Mouse (Mus musculus): ENCODE results near the gene Sp140. TPM values are rescaled to one million over a fixed set of nuclear protein-coding genes. Genes with fewer than 3 reads are reported as not detected.
A peak's percentile ranks its signal among the peaks of the same experiment; 100 is the strongest.
"Not testable (repeated sequence)": the region's sequence is repeated elsewhere in the genome, so short reads cannot be mapped to it uniquely, and the experiment has no call there.

Gene Sp140
- polyA plus RNA-seq (2015; fragmentation: Nextera tagmentation; extraction: Ambion mirVana) = 0.40 and 0.76 TPM in 2 replicates

DNA sequence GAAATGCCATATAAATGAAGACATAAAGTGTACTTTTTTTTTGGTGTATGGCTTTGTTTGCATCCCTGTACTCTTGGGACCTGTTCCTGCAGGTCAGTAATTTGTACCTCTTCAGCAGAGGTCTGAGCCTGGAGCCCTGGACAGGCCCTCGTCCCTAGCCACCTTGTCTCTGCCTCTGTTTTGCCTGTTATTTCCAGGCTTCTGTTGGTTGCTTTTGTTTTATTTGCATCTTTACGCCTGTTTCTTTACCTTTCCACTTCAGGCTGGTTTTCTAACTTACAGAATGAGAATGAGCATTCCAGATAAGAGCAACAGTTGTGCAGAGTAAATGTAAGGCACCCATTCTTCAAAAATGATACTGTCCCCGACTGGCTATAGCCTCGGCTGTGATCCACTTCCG is at the start of gene Sp140:
Gene Sp140, plus strand, starts transcription at position 301 of the 400 bp plus-strand sequence.
- no CpG with 5 or more reads among the region's 5 CpGs for WGBS
- not testable (repeated sequence) for H3K4me1 ChIP-seq (ENCODE audit: control insufficient read depth, insufficient read depth, low read length); H3K27me3 ChIP-seq (ENCODE audit: control insufficient read depth, insufficient read depth, low read depth, low read length); H3K9ac ChIP-seq (ENCODE audit: low read depth, low read length); H3K4me3 ChIP-seq (ENCODE audit: low read depth, low read length); ATAC-seq; H3K36me3 ChIP-seq (ENCODE audit: control insufficient read depth, insufficient read depth, low read length); H3K9me3 ChIP-seq (replicated peaks; ENCODE audit: control insufficient read depth, low read length, poor library complexity, severe bottlenecking); H3K4me2 ChIP-seq (ENCODE audit: low read length); H3K27ac ChIP-seq (ENCODE audit: low read length)

DNA sequence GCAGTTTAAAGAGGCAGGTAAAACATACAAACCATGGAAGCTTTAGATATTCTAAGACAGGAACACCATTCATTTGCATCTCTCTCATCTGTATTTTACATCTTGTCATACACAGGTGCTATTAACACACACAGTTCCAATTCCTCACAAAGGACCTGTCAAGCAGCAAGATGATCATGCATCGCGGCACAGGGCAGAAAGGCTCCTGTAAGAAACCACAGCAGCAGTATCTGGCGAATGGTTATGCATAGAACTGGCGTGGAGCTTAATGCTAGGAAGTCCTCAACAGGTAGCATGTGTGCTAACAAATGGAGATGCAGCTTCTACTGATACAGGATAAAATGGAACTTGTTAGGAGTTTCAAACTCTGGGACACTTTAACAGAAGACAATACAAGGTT is 44.9 kb upstream of the Sp140 start:
- H3K27ac ChIP-seq (ENCODE audit: low read length); H3K4me3 ChIP-seq (ENCODE audit: low read depth, low read length); ATAC-seq; H3K9ac ChIP-seq (ENCODE audit: low read depth, low read length); H3K36me3 ChIP-seq (ENCODE audit: control insufficient read depth, insufficient read depth, low read length); H3K4me1 ChIP-seq (ENCODE audit: control insufficient read depth, insufficient read depth, low read length); H3K9me3 ChIP-seq (replicated peaks; ENCODE audit: control insufficient read depth, low read length, poor library complexity, severe bottlenecking); H3K4me2 ChIP-seq (ENCODE audit: low read length); H3K27me3 ChIP-seq (ENCODE audit: control insufficient read depth, insufficient read depth, low read depth, low read length): not testable (repeated sequence)
- 80% methylated on average over 4 of the region's 4 CpGs for WGBS

DNA sequence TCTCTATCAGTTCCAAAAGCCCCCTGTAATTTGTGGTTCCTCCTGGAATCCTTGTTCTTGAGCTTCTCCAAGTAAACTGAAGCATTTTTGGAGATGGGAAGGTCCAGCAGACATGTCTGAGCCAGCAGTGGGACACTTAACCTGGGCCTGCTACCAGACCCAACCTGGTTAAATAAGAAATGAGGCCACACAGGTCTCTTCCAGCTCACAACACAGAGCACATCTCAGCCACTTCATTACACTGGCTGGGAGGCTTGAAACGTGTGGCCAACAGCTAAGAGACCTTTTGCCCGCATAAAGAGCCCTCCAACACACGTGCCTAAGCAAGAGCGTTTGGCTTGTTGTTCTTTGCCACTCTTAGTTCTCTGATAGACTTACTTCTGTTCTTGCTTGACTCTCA is 26.6 kb upstream of the Sp140 start:
- H3K4me3 ChIP-seq (ENCODE audit: low read depth, low read length); H3K27me3 ChIP-seq (ENCODE audit: control insufficient read depth, insufficient read depth, low read depth, low read length); H3K4me1 ChIP-seq (ENCODE audit: control insufficient read depth, insufficient read depth, low read length); H3K36me3 ChIP-seq (ENCODE audit: control insufficient read depth, insufficient read depth, low read length); ATAC-seq; H3K9ac ChIP-seq (ENCODE audit: low read depth, low read length); H3K4me2 ChIP-seq (ENCODE audit: low read length); H3K9me3 ChIP-seq (replicated peaks; ENCODE audit: control insufficient read depth, low read length, poor library complexity, severe bottlenecking); H3K27ac ChIP-seq (ENCODE audit: low read length): not testable (repeated sequence)
- WGBS = 77% methylated on average over 4 of the region's 4 CpGs

DNA sequence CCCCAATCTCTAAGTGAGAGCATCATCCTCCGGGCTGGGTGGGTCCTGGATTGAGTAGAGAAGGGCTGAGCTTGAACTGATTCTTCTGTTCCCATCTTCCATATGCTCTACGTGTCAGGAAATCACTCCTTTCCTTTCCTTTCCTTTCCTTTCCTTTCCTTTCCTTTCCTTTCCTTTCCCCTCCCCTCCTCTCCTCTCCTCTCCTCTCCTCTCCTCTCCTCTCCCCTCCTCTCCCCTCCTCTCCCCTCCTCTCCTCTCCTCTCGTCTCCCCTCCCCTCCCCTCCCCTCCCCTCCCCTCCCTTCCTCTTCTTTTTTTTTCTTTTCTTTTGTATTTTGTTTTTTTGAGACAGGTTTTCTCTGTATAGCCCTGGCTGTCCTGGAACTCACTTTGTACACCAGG is 24.8 kb upstream of the Sp140 start, which contains the start of gene G530012D18Rik:
Gene G530012D18Rik, plus strand, starts transcription at position 301 of the 400 bp plus-strand sequence.
- H3K36me3 ChIP-seq (ENCODE audit: control insufficient read depth, insufficient read depth, low read length); H3K4me3 ChIP-seq (ENCODE audit: low read depth, low read length); H3K4me2 ChIP-seq (ENCODE audit: low read length); H3K9ac ChIP-seq (ENCODE audit: low read depth, low read length); H3K4me1 ChIP-seq (ENCODE audit: control insufficient read depth, insufficient read depth, low read length); H3K27ac ChIP-seq (ENCODE audit: low read length); ATAC-seq; H3K27me3 ChIP-seq (ENCODE audit: control insufficient read depth, insufficient read depth, low read depth, low read length); H3K9me3 ChIP-seq (replicated peaks; ENCODE audit: control insufficient read depth, low read length, poor library complexity, severe bottlenecking): not testable (repeated sequence)
- WGBS = 76% methylated on average over 1 of the region's 3 CpGs

DNA sequence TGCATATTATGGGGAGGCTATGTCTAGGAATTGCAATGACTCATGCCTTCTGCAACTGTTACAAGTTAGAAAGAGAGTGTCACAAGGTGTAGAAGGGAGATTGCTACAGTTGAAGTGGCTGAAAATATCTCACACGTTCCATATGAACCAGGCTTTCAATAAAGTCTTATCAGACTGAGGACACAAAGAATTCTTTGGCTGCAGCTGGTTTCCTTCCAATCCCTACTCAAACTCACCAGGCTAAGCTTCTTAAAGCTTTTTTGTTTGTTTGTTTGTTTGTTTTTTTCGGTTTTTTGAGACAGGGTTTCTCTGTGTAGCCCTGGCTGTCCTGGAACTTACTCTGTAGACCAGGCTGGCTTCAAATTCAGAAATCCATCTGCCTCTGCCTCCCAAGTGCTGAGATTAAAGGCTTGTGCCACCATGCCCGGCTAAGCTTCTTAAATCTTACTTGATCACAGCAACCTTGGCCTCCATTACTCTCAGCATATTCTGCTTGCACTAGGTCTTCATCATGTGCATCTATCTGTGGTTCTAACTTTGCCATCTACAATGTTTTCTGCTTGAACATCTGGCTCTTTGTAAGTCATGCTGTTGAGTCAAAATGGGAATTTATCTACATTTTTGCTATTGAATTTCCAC is 21.7 kb upstream of the Sp140 start:
- ATAC-seq; H3K9me3 ChIP-seq (replicated peaks; ENCODE audit: control insufficient read depth, low read length, poor library complexity, severe bottlenecking); H3K9ac ChIP-seq (ENCODE audit: low read depth, low read length); H3K36me3 ChIP-seq (ENCODE audit: control insufficient read depth, insufficient read depth, low read length); H3K4me2 ChIP-seq (ENCODE audit: low read length); H3K27ac ChIP-seq (ENCODE audit: low read length); H3K4me1 ChIP-seq (ENCODE audit: control insufficient read depth, insufficient read depth, low read length); H3K27me3 ChIP-seq (ENCODE audit: control insufficient read depth, insufficient read depth, low read depth, low read length); H3K4me3 ChIP-seq (ENCODE audit: low read depth, low read length): not testable (repeated sequence)
- 65% methylated on average over 3 of the region's 3 CpGs for WGBS

DNA sequence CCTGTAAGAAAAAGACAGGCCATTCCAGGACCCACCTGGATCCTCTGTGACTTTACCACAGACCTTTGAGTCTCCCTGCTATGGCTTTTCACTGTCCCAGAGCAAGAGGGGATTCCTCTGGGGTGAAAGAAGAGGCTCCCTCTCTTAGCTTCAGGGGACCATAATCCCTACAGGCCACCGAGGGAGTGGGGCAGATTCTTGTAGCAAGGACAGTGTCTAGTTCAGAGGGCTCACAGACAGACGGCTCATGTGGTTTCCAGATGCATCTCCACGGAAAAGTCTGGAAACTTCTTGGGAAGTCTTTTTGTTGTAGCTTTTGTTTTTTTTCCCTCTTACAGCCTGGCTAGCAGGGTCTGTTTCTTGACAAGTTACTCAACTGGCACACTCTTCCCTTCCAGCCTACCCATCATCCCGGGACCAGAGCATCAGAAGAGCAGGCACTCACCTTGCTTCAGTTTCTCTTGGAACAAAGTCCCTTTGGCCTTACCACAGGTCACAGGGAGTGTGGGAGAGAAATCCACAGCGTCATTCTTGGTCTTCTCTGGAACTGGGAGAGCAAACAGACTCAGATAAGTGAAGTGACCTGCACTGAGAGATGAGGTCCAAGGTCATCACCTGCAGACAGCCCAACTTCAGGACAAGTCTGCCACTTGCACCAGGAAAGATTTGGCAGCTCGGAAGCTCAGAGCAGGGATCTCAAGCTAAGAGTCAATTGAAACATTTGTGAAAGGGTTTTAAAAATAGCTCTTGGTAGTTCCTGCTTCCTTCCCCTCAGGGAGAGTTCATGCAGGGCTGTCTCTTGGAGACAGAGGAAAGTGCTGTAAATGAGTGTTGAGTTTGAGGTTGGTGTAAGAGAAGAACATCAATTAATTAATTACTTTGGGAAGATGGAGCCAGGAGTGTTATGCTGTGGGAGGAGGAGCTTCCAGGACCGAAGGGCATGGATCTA is 20.7 kb upstream of the Sp140 start:
- H3K27ac ChIP-seq (ENCODE audit: low read length); H3K4me3 ChIP-seq (ENCODE audit: low read depth, low read length); H3K4me2 ChIP-seq (ENCODE audit: low read length); H3K36me3 ChIP-seq (ENCODE audit: control insufficient read depth, insufficient read depth, low read length); H3K9me3 ChIP-seq (replicated peaks; ENCODE audit: control insufficient read depth, low read length, poor library complexity, severe bottlenecking); H3K9ac ChIP-seq (ENCODE audit: low read depth, low read length); H3K27me3 ChIP-seq (ENCODE audit: control insufficient read depth, insufficient read depth, low read depth, low read length); H3K4me1 ChIP-seq (ENCODE audit: control insufficient read depth, insufficient read depth, low read length): not testable (repeated sequence)
- 0 out of 2 replicates have a peak, but pooled peaks have one; percentile 14 for ATAC-seq
- WGBS = 78% methylated on average over 5 of the region's 7 CpGs

DNA sequence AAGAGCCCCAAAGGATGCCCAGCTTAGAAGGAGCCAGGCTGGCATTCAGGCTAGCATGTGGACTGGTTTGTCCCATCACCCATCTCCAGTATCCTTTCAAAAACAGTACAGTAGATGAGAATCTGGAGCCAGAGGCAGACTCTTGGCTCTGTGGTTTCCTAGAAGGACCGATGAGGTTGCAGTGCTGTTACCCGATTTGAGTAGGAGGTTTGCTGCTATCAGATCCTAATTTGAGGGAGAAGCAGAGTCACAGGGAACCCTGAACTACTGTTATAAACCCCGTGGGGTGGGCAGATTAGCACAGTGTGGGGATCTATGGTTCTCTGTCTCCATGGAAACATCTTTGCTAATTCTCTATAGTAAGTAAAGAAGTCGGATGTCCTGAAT is 20.0 kb upstream of the Sp140 start:
- not testable (repeated sequence) for H3K9me3 ChIP-seq (replicated peaks; ENCODE audit: control insufficient read depth, low read length, poor library complexity, severe bottlenecking); H3K4me3 ChIP-seq (ENCODE audit: low read depth, low read length); H3K4me2 ChIP-seq (ENCODE audit: low read length); H3K27ac ChIP-seq (ENCODE audit: low read length); H3K36me3 ChIP-seq (ENCODE audit: control insufficient read depth, insufficient read depth, low read length); H3K27me3 ChIP-seq (ENCODE audit: control insufficient read depth, insufficient read depth, low read depth, low read length); H3K9ac ChIP-seq (ENCODE audit: low read depth, low read length); H3K4me1 ChIP-seq (ENCODE audit: control insufficient read depth, insufficient read depth, low read length)
- ATAC-seq = peak; percentile 42; the same call in 1 of the 2 replicates
- WGBS = 89% methylated on average over 2 of the region's 4 CpGs

DNA sequence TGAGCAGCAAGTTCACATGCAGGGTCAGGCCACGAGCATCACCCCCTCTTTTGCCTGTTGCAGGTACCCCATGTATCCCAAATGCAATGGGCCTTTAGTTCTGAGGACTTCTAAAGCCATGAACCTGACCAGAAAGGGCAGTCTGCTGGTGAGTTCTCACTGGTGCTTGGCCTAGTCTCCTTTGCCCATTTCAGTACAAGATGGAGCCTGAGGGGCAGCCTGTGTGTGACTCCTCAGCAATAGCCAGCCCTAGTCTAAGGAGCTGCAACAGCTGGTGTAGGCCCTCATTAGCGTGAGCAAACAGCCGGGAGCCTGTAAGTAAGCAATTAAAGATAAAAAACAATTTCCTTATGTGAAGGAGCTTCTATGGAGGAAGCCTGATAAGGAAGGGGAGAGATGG is 19.6 kb upstream of the Sp140 start:
- H3K27me3 ChIP-seq (ENCODE audit: control insufficient read depth, insufficient read depth, low read depth, low read length); H3K27ac ChIP-seq (ENCODE audit: low read length); H3K4me2 ChIP-seq (ENCODE audit: low read length); H3K9ac ChIP-seq (ENCODE audit: low read depth, low read length); H3K4me1 ChIP-seq (ENCODE audit: control insufficient read depth, insufficient read depth, low read length); H3K9me3 ChIP-seq (replicated peaks; ENCODE audit: control insufficient read depth, low read length, poor library complexity, severe bottlenecking); H3K4me3 ChIP-seq (ENCODE audit: low read depth, low read length); H3K36me3 ChIP-seq (ENCODE audit: control insufficient read depth, insufficient read depth, low read length): not testable (repeated sequence)
- 0 out of 2 replicates have a peak, but pooled peaks have one; percentile 51 for ATAC-seq
- 61% methylated on average over 3 of the region's 3 CpGs for WGBS

DNA sequence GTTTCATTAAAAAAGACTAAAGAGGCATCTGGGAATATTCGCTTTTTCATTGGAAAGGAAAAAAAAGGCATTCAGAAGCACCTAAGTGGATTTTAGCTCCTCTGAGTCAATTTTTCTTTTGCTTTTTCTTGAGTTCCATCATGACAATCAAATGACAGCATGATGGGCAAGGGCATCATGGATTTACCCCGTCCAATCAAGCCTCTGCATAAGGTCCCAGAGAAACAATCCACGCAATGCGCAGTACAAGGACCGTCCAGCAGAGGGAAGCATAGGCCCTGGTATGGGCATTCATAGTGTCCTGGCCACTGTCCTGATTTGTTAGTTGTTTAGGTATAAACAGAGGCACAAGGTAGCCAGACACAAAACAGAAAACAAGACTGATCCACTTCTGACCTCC is 18.7 kb upstream of the Sp140 start:
- H3K4me2 ChIP-seq (ENCODE audit: low read length); H3K36me3 ChIP-seq (ENCODE audit: control insufficient read depth, insufficient read depth, low read length); H3K27ac ChIP-seq (ENCODE audit: low read length); H3K4me3 ChIP-seq (ENCODE audit: low read depth, low read length); H3K27me3 ChIP-seq (ENCODE audit: control insufficient read depth, insufficient read depth, low read depth, low read length); H3K9me3 ChIP-seq (replicated peaks; ENCODE audit: control insufficient read depth, low read length, poor library complexity, severe bottlenecking); H3K9ac ChIP-seq (ENCODE audit: low read depth, low read length); H3K4me1 ChIP-seq (ENCODE audit: control insufficient read depth, insufficient read depth, low read length); ATAC-seq: not testable (repeated sequence)
- WGBS = 33% methylated on average over 5 of the region's 5 CpGs
